Mouse (Mus musculus) C2C12 (cell line): Measurements from ENCODE around the gene Rars2. TPM values are rescaled to one million over a fixed set of nuclear protein-coding genes. Genes with fewer than 3 reads are reported as not detected.
"Not testable (repeated sequence)": the region's sequence is repeated elsewhere in the genome, so short reads cannot be mapped to it uniquely, and the experiment has no call there.

Source experiments
- H3K27me3 ChIP-seq: one replicate; pipeline ENCODE4 v1.6.1; 2011; ENCODE audit not compliant: control insufficient read depth, insufficient read depth, insufficient read length
- H3K36me3 ChIP-seq: one replicate; pipeline ENCODE4 v1.6.1; 2011; ENCODE audit not compliant: control insufficient read depth, insufficient read depth
- H3K4me3 ChIP-seq: one replicate; pipeline ENCODE4 v1.5.1; 2011; ENCODE audit warnings: mild to moderate bottlenecking, control low read depth; ENCODE audit not compliant: poor library complexity, insufficient read depth, severe bottlenecking
- H3K79me2 ChIP-seq: one replicate; pipeline ENCODE4 v1.6.1; 2011; ENCODE audit not compliant: control insufficient read depth, insufficient read depth
- H3K79me3 ChIP-seq: one replicate; pipeline ENCODE4 v1.6.1; 2011; ENCODE audit warnings: low read depth, control low read depth
- H3ac ChIP-seq: one replicate; pipeline ENCODE3; 2011; ENCODE audit warnings: low read depth; ENCODE audit not compliant: control insufficient read depth, insufficient read length
- CEBPB ChIP-seq: IDR thresholded peaks from one replicate; pipeline ENCODE4 v1.6.1; 2011; ENCODE audit warnings: low read depth, mild to moderate bottlenecking, control low read depth, moderate library complexity
- CTCF ChIP-seq: IDR thresholded peaks from one replicate; pipeline ENCODE4 v1.5.1; 2011; ENCODE audit not compliant: control insufficient read depth, insufficient read depth, insufficient read length
- FOSL1 ChIP-seq: IDR thresholded peaks from one replicate; pipeline ENCODE4 v1.8.0; 2011; ENCODE audit warnings: mild to moderate bottlenecking, low read length; ENCODE audit not compliant: poor library complexity, insufficient read depth, severe bottlenecking
- MAX ChIP-seq: IDR thresholded peaks from one replicate; pipeline ENCODE4 v1.6.1; 2011; ENCODE audit warnings: mild to moderate bottlenecking, control low read depth
- MYOD1 ChIP-seq: IDR thresholded peaks from one replicate; pipeline ENCODE4 v1.6.1; 2011; ENCODE audit warnings: low read depth; ENCODE audit not compliant: control insufficient read depth, insufficient read length
- MYOG ChIP-seq: IDR thresholded peaks from one replicate; pipeline ENCODE4 v1.6.1; 2011; ENCODE audit not compliant: control insufficient read depth, insufficient read length; ENCODE audit errors: extremely low read depth
- USF1 ChIP-seq: IDR thresholded peaks from one replicate; pipeline ENCODE4 v1.6.1; 2011; ENCODE audit warnings: low read depth, mild to moderate bottlenecking, control low read depth, moderate library complexity
- long read RNA-seq, 2 experiments: library from polyadenylated mRNA; unstranded; transcript quantifications; one replicate each; pipeline ENCODE4 v2.0.0; 2019 to 2020
- polyA plus RNA-seq: library from polyadenylated mRNA; unstranded; fragments of >200 nt; fragmentation: generic; extraction: Trizol; gene quantifications from one replicate; pipeline ENCODE4 v1.2.1, GENCODE M21; 2012; ENCODE audit warnings: missing spikeins

The Rars2 gene
- 9.7 TPM for polyA plus RNA-seq
- long read RNA-seq, experiment 1, transcript Rars2-201 (20 exons, 1,868 nt) = major isoform, 31 of 46 reads
- long read RNA-seq, experiment 1, partial matches to known transcripts = 5 of 46 reads
- long read RNA-seq, experiment 1, other reads (novel, unspliced or antisense) = 10 of 46 reads
- long read RNA-seq, experiment 2, transcript Rars2-201 (20 exons, 1,868 nt) = major isoform, 120 of 160 reads
- long read RNA-seq, experiment 2, partial matches to known transcripts = 6 of 160 reads
- long read RNA-seq, experiment 2, other reads (novel, unspliced or antisense) = 34 of 160 reads

GRCm38 (mm10) chr4:34614630-34615094 lies at the start of gene Rars2, which contains the start of gene Orc3:
Gene Rars2 (plus strand): TSS chr4:34614957.
Gene Orc3 (minus strand): TSS chr4:34614944.
- H3ac ChIP-seq = peak within 1 kb of the TSS; percentile 98
- TF ChIP-seq MYOG = no peak
- no peak for TF ChIP-seq CTCF
- no peak for TF ChIP-seq CEBPB
- no peak for TF ChIP-seq USF1
- TF ChIP-seq MYOD1 = no peak
- no peak for TF ChIP-seq FOSL1
- peak; percentile 85 for TF ChIP-seq MAX
- peaks cover 32% of the 10 kb centered on the region for H3K79me3 ChIP-seq
- peaks cover 6% of the 10 kb centered on the region for H3K36me3 ChIP-seq
- H3K27me3 ChIP-seq = no peaks in the 10 kb centered on the region
- H3K79me2 ChIP-seq = peaks cover 56% of the 10 kb centered on the region
- H3K4me3 ChIP-seq = peak within 1 kb of the TSS; percentile 76

GRCm38 (mm10) chr4:34566226-34566625 lies 48.5 kb upstream of the Rars2 start:
- Histone ChIP-seq H3K79me3 (peaks cover 41% of the 10 kb centered on the region), H3K36me3 (peaks cover 98% of the 10 kb centered on the region), H3K27me3 (no peaks in the 10 kb centered on the region), H3K79me2 (peaks cover 51% of the 10 kb centered on the region), H3ac (no peak overlapping the region), H3K4me3 (no peak overlapping the region)
- TF ChIP-seq FOSL1 (no peak), USF1 (no peak), MYOG (no peak), CTCF (no peak)

GRCm38 (mm10) chr4:34572876-34573275 lies 41.9 kb upstream of the Rars2 start:
- Histone ChIP-seq H3K36me3 (peaks cover 96% of the 10 kb centered on the region), H3K27me3 (no peaks in the 10 kb centered on the region), H3K79me3 (peaks cover 7% of the 10 kb centered on the region), H3K79me2 (no peaks in the 10 kb centered on the region), H3K4me3 (no peak overlapping the region), H3ac (no peak overlapping the region)
- no peak for TF ChIP-seq CEBPB
- TF ChIP-seq MAX = no peak
- no peak for TF ChIP-seq FOSL1
- no peak for TF ChIP-seq MYOG
- TF ChIP-seq USF1 = no peak
- no peak for TF ChIP-seq CTCF
- TF ChIP-seq MYOD1 = no peak

- no peaks in the 10 kb centered on the region for H3K27me3 ChIP-seq
- TF ChIP-seq CTCF (no peak), MYOD1 (no peak), CEBPB (no peak), MAX (no peak), USF1 (no peak), FOSL1 (no peak), MYOG (no peak)
These were observed 37.7 kb upstream of the Rars2 start for GRCm38 (mm10) chr4:34577028-34577427.

GRCm38 (mm10) chr4:34579215-34579614 lies 35.5 kb upstream of the Rars2 start:
- Histone ChIP-seq H3K79me3 (peaks cover 2% of the 10 kb centered on the region), H3K79me2 (no peaks in the 10 kb centered on the region), H3K27me3 (no peaks in the 10 kb centered on the region), H3K4me3 (no peak overlapping the region), H3K36me3 (peaks cover 84% of the 10 kb centered on the region), H3ac (no peak overlapping the region)
- TF ChIP-seq USF1 = no peak
- TF ChIP-seq CTCF = no peak
- TF ChIP-seq MAX = no peak
- no peak for TF ChIP-seq CEBPB
- no peak for TF ChIP-seq MYOD1
- TF ChIP-seq MYOG = no peak
- no peak for TF ChIP-seq FOSL1

More at GRCm38 (mm10) chr4:34577028-34577427, 37.7 kb upstream of the Rars2 start:
- H3K79me2 ChIP-seq = no peaks in the 10 kb centered on the region
- H3K4me3 ChIP-seq = no peak overlapping the region
- peaks cover 83% of the 10 kb centered on the region for H3K36me3 ChIP-seq
- no peak overlapping the region for H3ac ChIP-seq
- peaks cover 4% of the 10 kb centered on the region for H3K79me3 ChIP-seq

- not testable (repeated sequence) for H3K4me3 ChIP-seq, H3K79me3 ChIP-seq, H3K27me3 ChIP-seq, H3K79me2 ChIP-seq, H3ac ChIP-seq
- H3K36me3 ChIP-seq = peaks cover 79% of the 10 kb centered on the region
These were observed 33.3 kb upstream of the Rars2 start for GRCm38 (mm10) chr4:34581489-34581888.
